ENCODE assay signal across 9 mouse cellular contexts in genomic region chr11:97689861-97690260, GRCm38 (mm10). TPM values are rescaled to one million over a fixed set of nuclear protein-coding genes. Genes with fewer than 3 reads are reported as not detected.
A peak's percentile ranks its signal among the peaks of the same experiment; 100 is the strongest.
DNase-seq lines count a peak whose midpoint lies in the region; ATAC-seq and TF ChIP-seq lines count a peak whose summit lies in the region.
"Had no signal": no experiment of that assay in that cellular context is flagged by ENCODE, and none has a peak within 500 bp of the region (broad histone marks: within the 10 kb centered on the region; RNA-seq: fewer than 3 reads in every experiment).

No protein-coding gene starts in this region.

- peaks cover 15% of the 10 kb centered on the region for H3K4me1 ChIP-seq in bone marrow macrophage, adult 2 months (ENCODE audit: control insufficient read depth, insufficient read depth, low read length)

- intact Hi-C loops in left cerebral cortex, adult 2 months (cut with DNase I): loop anchor here (1.0 to 5.0 kb wide), 2 partner anchors 45 to 203 kb away; no protein-coding TSS in a partner anchor

- no peak for TF ChIP-seq POLR2A in bone marrow macrophage, adult 2 months (IDR thresholded peaks at IDR 0.05; ENCODE audit: borderline replicate concordance, low read depth, low read length)

- DNase-seq in cerebellum, adult 11-12 months: peak; percentile 58
- DNase-seq in cerebellum, adult 9-10 months: no peak
- DNase-seq in left cerebral cortex, adult 2 months (ENCODE audit: extremely low spot score in 1 of 2, low spot score in 2 of 2): peak in 1 of 2 experiments; percentile 69
- no peak for DNase-seq in left cerebral cortex, adult 9 months (ENCODE audit: low spot score in 2 of 2)
- DNase-seq in lung, postnatal 4 days: peak; percentile 63 to 79
- peak; percentile 81 for DNase-seq in thymus, postnatal 0 days (ENCODE audit: low spot score)

- no peak overlapping the region for H3K4me3 ChIP-seq in left cerebral cortex, adult 2 months
- H3K4me3 ChIP-seq in bone marrow macrophage, adult 2 months (ENCODE audit: insufficient read depth, low read length): no peak overlapping the region
- H3K4me3 ChIP-seq: heart, embryonic 15.5 days had no signal

- H3K27ac ChIP-seq in left cerebral cortex, adult 2 months: no peak overlapping the region
- no peak overlapping the region for H3K27ac ChIP-seq in bone marrow macrophage, adult 2 months (ENCODE audit: insufficient read depth, low read depth, low read length)
- H3K27ac ChIP-seq: heart, embryonic 15.5 days had no signal

- 0 out of 2 replicates have a peak, but pooled peaks have one; percentile 33 for ATAC-seq in granulocyte monocyte progenitor cell, adult 5-6 weeks (replicated peaks; ENCODE audit: poor library complexity, severe bottlenecking)

- peak; percentile 83 for TF ChIP-seq CTCF in left cerebral cortex, adult 2 months (IDR thresholded peaks at IDR 0.05)
- TF ChIP-seq CTCF in bone marrow macrophage, adult 2 months (IDR thresholded peaks at IDR 0.05; ENCODE audit: low read depth, low read length): peak; percentile 99

RNA-seq across cellular contexts. Expression of gene Cisd3, which starts 4.2 kb away (rescaled TPM):
- total RNA-seq in left cerebral cortex, adult 2 months (2021): 10 to 100 TPM; 47.7 to 57.6 TPM
- polyA plus RNA-seq in bone marrow macrophage, adult 2 months (2012; ENCODE audit: insufficient read depth, insufficient read length, missing spikeins): 45.2 and 50.2 TPM in 2 replicates
- 48.1 and 62.9 TPM in 2 replicates for total RNA-seq in granulocyte monocyte progenitor cell, adult 5-6 weeks (2014; fragmentation: Nextera tagmentation)
- 0.82 and 6.5 TPM in 2 replicates for total RNA-seq in granulocyte monocyte progenitor cell, adult 5-6 weeks (2017)
- polyA plus RNA-seq in thymus, postnatal 0 days (2015; fragmentation: Nextera tagmentation; extraction: Ambion mirVana): 35.0 and 40.4 TPM in 2 replicates

RNA-seq across cellular contexts. Expression of gene Pcgf2, which starts 10.4 kb away (rescaled TPM):
- 10 to 100 TPM; 36.2 to 39.6 TPM for total RNA-seq in left cerebral cortex, adult 2 months (2021)
- 12.3 and 13.6 TPM in 2 replicates for polyA plus RNA-seq in bone marrow macrophage, adult 2 months (2012; ENCODE audit: insufficient read depth, insufficient read length, missing spikeins)
- total RNA-seq in granulocyte monocyte progenitor cell, adult 5-6 weeks (2014; fragmentation: Nextera tagmentation): 6.3 and 14.3 TPM in 2 replicates
- 1.8 and 2.8 TPM in 2 replicates for total RNA-seq in granulocyte monocyte progenitor cell, adult 5-6 weeks (2017)
- polyA plus RNA-seq in thymus, postnatal 0 days (2015; fragmentation: Nextera tagmentation; extraction: Ambion mirVana): 4.8 and 5.4 TPM in 2 replicates

RNA-seq across cellular contexts. Expression of gene Psmb3, which starts 13.3 kb away (rescaled TPM):
- total RNA-seq in left cerebral cortex, adult 2 months (2021): 100 to 1,000 TPM; 113 to 123 TPM
- polyA plus RNA-seq in bone marrow macrophage, adult 2 months (2012; ENCODE audit: insufficient read depth, insufficient read length, missing spikeins): 125 and 142 TPM in 2 replicates
- total RNA-seq in granulocyte monocyte progenitor cell, adult 5-6 weeks (2014; fragmentation: Nextera tagmentation): 181 and 283 TPM in 2 replicates
- total RNA-seq in granulocyte monocyte progenitor cell, adult 5-6 weeks (2017): 168 and 196 TPM in 2 replicates
- polyA plus RNA-seq in thymus, postnatal 0 days (2015; fragmentation: Nextera tagmentation; extraction: Ambion mirVana): 711 and 747 TPM in 2 replicates

RNA-seq across cellular contexts. Expression of gene Mllt6, which starts 26.6 kb away (rescaled TPM):
- 100 to 1,000 TPM; 143 to 147 TPM for total RNA-seq in left cerebral cortex, adult 2 months (2021)
- 40.4 and 48.7 TPM in 2 replicates for polyA plus RNA-seq in bone marrow macrophage, adult 2 months (2012; ENCODE audit: insufficient read depth, insufficient read length, missing spikeins)
- total RNA-seq in granulocyte monocyte progenitor cell, adult 5-6 weeks (2014; fragmentation: Nextera tagmentation): 5.7 and 8.5 TPM in 2 replicates
- 4.9 and 6.5 TPM in 2 replicates for total RNA-seq in granulocyte monocyte progenitor cell, adult 5-6 weeks (2017)
- polyA plus RNA-seq in thymus, postnatal 0 days (2015; fragmentation: Nextera tagmentation; extraction: Ambion mirVana): 1.9 and 2.4 TPM in 2 replicates

RNA-seq across cellular contexts. Expression of gene Pip4k2b, which starts 54.6 kb away (rescaled TPM):
- total RNA-seq in left cerebral cortex, adult 2 months (2021): 100 to 1,000 TPM; 114 to 117 TPM
- polyA plus RNA-seq in bone marrow macrophage, adult 2 months (2012; ENCODE audit: insufficient read depth, insufficient read length, missing spikeins): 25.3 and 26.0 TPM in 2 replicates
- 23.4 and 28.1 TPM in 2 replicates for total RNA-seq in granulocyte monocyte progenitor cell, adult 5-6 weeks (2014; fragmentation: Nextera tagmentation)
- 16.6 and 20.8 TPM in 2 replicates for total RNA-seq in granulocyte monocyte progenitor cell, adult 5-6 weeks (2017)
- 2.5 and 2.6 TPM in 2 replicates for polyA plus RNA-seq in thymus, postnatal 0 days (2015; fragmentation: Nextera tagmentation; extraction: Ambion mirVana)

Comparison
In these comparisons a context has a peak if more than half of its experiments do, and no peak if none do; other contexts are left out.
1. DNase-seq: peak in cerebellum, adult 11-12 months (single experiment), lung, postnatal 4 days (2 of 2) and thymus, postnatal 0 days (single experiment); none in cerebellum, adult 9-10 months (single experiment) and left cerebral cortex, adult 9 months (0 of 2).